Mouse (Mus musculus) thymus, postnatal 14 days (tissue): ENCODE measurements around the gene Usp29.
A peak's percentile ranks its signal among the peaks of the same experiment; 100 is the strongest.
"Not testable (repeated sequence)": the region's sequence is repeated elsewhere in the genome, so short reads cannot be mapped to it uniquely, and the experiment has no call there.

Experiments
- DNase-seq: peaks from one replicate; pipeline ENCODE4 v3.0.0; 2021

The Usp29 gene

DNA sequence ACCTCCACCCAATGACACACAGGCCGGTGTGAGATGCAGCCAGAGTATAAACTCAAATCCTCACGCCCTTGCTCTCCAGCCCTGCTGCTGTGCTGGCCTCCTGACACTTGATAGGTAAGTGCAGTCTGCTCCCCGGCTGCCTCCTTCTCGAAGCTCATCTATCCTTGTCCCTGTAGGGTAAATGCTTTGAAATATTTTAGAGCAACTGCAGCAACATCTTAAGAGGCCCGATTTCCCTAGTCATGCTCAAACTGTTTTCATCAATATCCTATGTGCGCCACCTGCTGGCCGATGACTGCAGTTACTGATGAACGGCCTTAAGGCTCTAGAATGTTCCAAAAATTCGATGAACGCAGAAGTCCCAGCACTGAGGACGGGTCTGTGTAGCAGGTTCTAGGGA, 206.7 kb downstream of the Usp29 start:
- peak; percentile 48 for DNase-seq

DNA sequence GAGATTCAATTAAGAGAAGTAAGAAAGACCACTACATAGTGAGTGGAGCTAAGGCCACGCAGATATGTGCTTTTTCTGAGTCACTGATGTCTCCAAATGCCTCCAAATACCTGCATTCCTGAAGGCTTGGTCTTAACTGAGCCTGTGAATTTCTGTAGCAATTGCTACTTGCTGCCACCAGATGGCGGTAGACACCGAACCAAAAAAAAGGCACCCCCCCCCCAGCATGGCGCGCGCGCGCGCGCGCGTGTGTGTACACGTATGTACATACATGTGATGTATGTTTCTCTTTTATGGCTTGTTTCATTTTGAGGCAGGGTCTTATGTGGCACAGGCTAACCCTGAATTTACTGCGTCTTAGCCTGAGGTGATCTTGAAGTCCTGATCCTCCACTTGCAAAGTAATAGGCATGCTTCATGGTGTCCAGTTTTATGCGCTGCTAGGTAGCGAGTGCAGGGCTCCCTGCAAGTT, 210.4 kb downstream of the Usp29 start:
- DNase-seq, result no peak

DNA sequence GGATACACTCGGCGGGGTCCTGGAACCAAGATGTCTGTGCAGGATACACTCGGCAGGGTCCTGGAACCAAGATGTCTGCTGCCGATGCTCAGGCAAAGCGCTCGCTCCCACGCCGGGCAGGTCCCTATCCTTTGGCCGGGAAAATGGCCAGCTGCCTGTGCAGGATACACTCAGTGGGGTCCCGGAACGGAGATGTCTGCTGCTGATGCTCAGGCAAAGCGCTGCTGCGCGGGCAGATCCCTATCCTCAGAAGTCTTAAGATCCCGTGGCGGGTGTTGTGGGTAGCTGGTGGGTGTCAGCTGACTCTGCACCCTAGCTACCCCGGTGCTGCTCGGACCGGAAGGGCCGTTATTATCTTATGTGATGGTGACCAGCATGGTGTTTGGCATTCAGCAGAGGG, 217.7 kb downstream of the Usp29 start:
- DNase-seq, result not testable (repeated sequence)

DNA sequence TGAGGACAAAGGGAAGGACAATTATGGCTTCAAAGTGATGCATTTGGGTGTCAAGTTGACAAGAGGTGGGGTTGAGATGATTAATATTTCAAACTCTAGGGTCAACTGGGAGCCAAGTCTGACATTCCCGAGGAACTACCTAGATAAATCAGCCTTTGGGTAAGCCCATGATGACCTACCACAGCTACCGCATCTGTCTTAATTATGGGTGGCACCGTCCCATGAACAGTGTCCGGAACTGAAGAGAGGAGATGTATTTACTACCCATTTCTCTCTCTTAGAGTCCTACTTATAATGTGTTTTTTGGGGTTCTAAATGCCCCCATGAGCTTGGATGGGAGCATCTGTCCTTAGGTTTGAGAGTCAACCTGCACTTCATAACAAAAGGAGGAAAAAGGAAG, 226.2 kb downstream of the Usp29 start:
- no peak for DNase-seq

DNA sequence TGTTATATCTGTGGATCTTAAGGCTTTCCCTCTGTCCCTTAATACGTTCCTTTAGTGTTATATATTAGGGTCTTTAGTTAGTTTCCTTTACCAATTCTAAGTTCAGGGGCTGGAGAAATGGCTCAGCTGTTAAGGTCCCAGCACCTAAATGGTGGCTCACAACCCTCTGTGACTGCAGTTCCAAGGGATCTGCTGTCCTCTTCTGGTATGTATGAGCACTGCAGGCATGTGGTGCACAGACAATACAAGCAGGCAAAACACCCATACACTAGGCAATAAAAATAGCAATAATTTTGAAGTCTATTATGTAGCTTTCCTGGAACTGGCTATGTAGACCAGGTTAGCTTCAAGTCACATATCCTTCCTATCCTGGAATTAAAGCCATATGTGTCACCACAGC, 228.2 kb downstream of the Usp29 start:
- DNase-seq, result no peak

DNA sequence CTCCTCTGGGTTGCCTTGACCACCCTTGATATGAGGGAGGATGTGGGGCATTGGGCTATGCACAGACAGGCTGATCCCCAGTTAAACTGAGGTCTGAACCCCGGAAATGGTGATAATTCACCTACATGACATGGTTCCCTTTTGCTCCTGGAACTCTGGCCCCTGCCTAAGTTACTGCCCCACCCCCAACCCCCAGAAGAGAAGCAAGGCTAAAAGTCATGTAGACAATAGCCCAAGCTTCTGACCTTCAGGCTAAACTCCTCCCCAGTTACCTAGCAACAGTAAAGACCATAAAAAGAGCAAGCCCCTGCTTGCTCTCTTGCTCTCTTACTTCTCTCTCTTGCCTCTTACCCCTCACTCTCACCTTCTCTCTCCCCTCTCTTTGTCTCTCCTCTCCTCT, 243.2 kb downstream of the Usp29 start:
- DNase-seq, result no peak

DNA sequence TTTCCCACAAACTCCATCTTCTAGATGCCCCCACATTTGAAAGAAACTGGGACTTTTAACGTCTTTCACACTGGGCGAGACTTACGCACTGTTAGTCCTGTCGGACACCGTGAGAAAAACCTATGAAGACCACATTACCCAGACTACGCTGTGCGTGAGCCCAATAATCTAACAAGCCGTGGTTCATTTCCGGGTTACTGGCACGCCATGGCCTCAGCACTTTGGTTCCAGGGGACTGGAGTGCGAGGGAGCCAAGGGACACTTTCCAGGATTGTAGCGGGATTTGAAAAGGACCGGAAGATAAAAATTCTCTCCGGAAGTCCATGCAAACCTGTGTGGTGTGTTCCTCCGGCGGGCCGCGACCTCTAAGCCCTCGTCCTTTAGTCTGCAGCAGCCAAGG, 246.5 kb downstream of the Usp29 start:
- DNase-seq, result no peak

DNA sequence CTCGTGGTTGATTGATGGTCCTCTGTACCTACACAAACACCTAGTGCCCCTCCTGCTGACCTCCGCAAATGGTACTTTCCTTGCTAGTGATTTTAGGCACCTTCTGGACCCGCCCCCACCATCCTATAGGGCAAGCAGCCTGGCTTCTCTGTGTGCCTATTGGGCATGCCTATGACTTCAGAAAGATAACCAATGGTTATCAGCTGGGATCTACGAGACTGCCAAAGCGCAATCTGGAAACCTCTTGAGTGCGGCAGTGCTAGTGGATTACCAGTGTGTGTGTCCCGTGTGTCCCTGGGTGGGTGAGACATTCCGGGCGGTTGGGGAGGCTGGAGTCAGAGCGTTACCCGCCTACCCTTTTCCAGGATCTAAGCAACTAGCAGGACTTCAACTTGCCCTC, 264.9 kb downstream of the Usp29 start, which contains the start of gene Aurkc:
Aurkc (plus strand) TSS at position 50 of the 400 bp plus-strand sequence.
- DNase-seq, result not testable (repeated sequence)

DNA sequence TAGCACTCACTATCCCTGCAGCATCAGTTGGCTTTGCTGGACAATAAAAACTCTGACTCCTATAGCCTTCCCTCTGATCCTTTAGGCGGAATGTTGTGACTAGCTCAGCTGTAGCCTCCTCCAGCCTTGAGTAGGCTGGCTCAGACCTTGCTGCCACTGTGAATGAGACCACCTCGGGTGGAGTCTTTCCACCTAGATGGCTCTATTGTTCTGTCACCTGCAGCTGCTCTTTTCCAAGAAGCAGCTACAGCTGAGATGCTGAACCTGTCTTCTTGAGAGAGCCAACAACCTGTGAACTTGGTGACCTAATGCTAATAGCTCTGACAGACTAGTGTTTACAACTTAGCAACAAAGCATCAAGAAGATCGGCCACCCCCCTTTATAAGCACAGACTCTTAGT, 268.5 kb downstream of the Usp29 start:
- DNase-seq, result not testable (repeated sequence)

DNA sequence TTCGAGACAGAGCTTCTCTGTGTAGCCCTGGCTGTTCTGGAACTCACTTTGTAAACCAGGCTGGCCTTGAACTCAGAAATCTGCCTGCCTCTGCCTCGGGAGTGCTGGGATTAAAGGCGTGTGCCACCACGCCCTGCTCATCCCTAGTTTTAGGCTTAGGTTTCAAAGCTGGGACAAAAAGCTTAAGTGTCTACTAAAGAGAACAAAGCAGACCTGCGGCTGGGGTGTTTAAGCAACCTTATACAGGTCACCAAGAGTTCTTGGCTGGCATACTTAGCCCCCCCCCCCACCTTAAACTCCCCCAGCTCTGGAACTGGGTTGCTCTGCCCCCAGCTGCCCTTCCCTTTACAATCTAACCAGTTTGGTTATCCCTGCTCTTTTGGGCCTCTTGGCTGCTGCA, 275.1 kb downstream of the Usp29 start:
- not testable (repeated sequence) for DNase-seq
